Mouse (Mus musculus): ENCODE measurements around the gene Hinfp. TPM values are rescaled to one million over a fixed set of nuclear protein-coding genes. Genes with fewer than 3 reads are reported as not detected.

The Hinfp gene
- polyA plus RNA-seq, 1 experiment = 6.5 TPM

DNA sequence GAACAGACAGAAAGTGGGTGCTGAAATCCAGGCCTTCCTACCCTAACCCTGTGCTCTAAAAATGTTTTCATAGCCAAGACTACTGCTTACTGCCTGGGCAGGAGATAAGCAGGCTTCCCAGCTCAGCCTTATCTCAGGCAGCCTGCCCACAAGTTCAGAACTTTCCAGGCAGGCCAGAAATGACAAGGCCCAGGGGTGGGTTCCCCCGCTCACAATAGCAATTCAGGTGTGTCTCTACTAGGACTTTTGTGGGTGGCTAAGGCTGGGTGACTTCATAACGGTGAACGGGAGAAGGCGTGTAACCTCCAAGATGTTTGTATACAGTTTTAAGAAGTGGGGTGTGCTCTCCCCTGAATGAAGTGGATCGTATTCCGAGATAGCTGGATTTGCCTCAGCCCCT lies 37.8 kb upstream of the Hinfp start:
- Histone ChIP-seq H3K36me3 (ENCODE audit: control insufficient read depth, insufficient read depth) (peaks cover 7% of the 10 kb centered on the region), H3K79me2 (ENCODE audit: control insufficient read depth, insufficient read depth) (peaks cover 18% of the 10 kb centered on the region), H3K4me2 (ENCODE audit: low read depth) (peak overlapping the region; percentile 94), H3K27me3 (ENCODE audit: control insufficient read depth, insufficient read depth, insufficient read length) (no peaks in the 10 kb centered on the region), H3ac (ENCODE audit: control insufficient read depth, insufficient read length) (peak overlapping the region; percentile 57), H3K4me3 (peak overlapping the region; percentile 51)
- no peak for TF ChIP-seq E2F4 (IDR thresholded peaks at IDR 0.05; ENCODE audit: insufficient read depth)
- no peak for TF ChIP-seq POLR2A (IDR thresholded peaks at IDR 0.05; ENCODE audit: insufficient read length, low read depth)
- no peak for TF ChIP-seq CEBPB (IDR thresholded peaks at IDR 0.05; ENCODE audit: insufficient read depth, poor library complexity, severe bottlenecking)
- TF ChIP-seq MAX (IDR thresholded peaks at IDR 0.05; ENCODE audit: low read depth) = no peak
- no peak for TF ChIP-seq TCF3 (IDR thresholded peaks at IDR 0.05; ENCODE audit: insufficient read length, low read depth)
- no peak for TF ChIP-seq POLR2AphosphoS2 (IDR thresholded peaks at IDR 0.05; ENCODE audit: insufficient read length, low read depth)
- no peak for TF ChIP-seq USF1 (IDR thresholded peaks at IDR 0.05; ENCODE audit: low read depth)
- TF ChIP-seq SRF (IDR thresholded peaks at IDR 0.05; ENCODE audit: control insufficient read depth, insufficient read length, low read depth) = no peak
- TF ChIP-seq MYOD1 (IDR thresholded peaks at IDR 0.05; ENCODE audit: control insufficient read depth in 1 of 3, insufficient read length in 2 of 3, low read depth in 2 of 3) = no peak
- no peak for TF ChIP-seq TCF12 (IDR thresholded peaks at IDR 0.05; ENCODE audit: insufficient read depth, poor library complexity, severe bottlenecking)
- TF ChIP-seq REST (IDR thresholded peaks at IDR 0.05; ENCODE audit: insufficient read depth, insufficient read length) = no peak
- TF ChIP-seq MYOG (IDR thresholded peaks at IDR 0.05; ENCODE audit: control insufficient read depth in 1 of 3, insufficient read depth in 1 of 3, insufficient read length in 2 of 3, low read depth in 2 of 3) = no peak

DNA sequence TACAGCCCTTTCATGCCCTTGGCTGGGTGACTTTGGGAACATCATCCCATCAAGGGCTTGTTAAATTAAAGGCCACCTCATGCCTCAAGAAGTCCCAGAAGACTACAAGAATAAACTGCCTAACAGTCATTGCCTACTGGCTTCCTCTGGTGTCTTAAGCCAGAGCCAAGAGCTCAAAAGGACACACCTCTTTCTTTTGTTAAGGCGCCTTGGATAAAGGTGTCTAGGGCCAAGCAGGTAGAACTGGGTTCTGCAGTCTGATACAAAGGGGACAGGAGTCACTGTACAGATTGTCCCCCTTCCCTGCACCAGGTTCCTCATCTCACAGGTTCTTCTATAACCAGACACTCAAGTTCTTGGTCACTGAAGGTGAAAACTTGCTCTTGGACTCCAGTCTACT lies 37.1 kb upstream of the Hinfp start:
- no peaks in the 10 kb centered on the region for H3K27me3 ChIP-seq (ENCODE audit: control insufficient read depth, insufficient read depth, insufficient read length)
- peak overlapping the region; percentile 94 for H3K4me2 ChIP-seq (ENCODE audit: low read depth)
- peaks cover 3% of the 10 kb centered on the region for H3K36me3 ChIP-seq (ENCODE audit: control insufficient read depth, insufficient read depth)
- TF ChIP-seq TCF12 (IDR thresholded peaks at IDR 0.05; ENCODE audit: insufficient read depth, poor library complexity, severe bottlenecking) (no peak), POLR2A (IDR thresholded peaks at IDR 0.05; ENCODE audit: insufficient read length, low read depth) (no peak), MAX (IDR thresholded peaks at IDR 0.05; ENCODE audit: low read depth) (no peak), CEBPB (IDR thresholded peaks at IDR 0.05; ENCODE audit: insufficient read depth, poor library complexity, severe bottlenecking) (no peak), E2F4 (IDR thresholded peaks at IDR 0.05; ENCODE audit: insufficient read depth) (no peak), USF1 (IDR thresholded peaks at IDR 0.05; ENCODE audit: low read depth) (no peak), POLR2AphosphoS2 (IDR thresholded peaks at IDR 0.05; ENCODE audit: insufficient read length, low read depth) (no peak), TCF3 (IDR thresholded peaks at IDR 0.05; ENCODE audit: insufficient read length, low read depth) (no peak), REST (IDR thresholded peaks at IDR 0.05; ENCODE audit: insufficient read depth, insufficient read length) (no peak), MYOG (IDR thresholded peaks at IDR 0.05; ENCODE audit: control insufficient read depth in 1 of 3, insufficient read depth in 1 of 3, insufficient read length in 2 of 3, low read depth in 2 of 3) (no peak), MYOD1 (IDR thresholded peaks at IDR 0.05; ENCODE audit: control insufficient read depth in 1 of 3, insufficient read length in 2 of 3, low read depth in 2 of 3) (no peak), SRF (IDR thresholded peaks at IDR 0.05; ENCODE audit: control insufficient read depth, insufficient read length, low read depth) (no peak)
- H3K4me3 ChIP-seq = peak overlapping the region; percentile 51
- no peak overlapping the region for H3ac ChIP-seq (ENCODE audit: control insufficient read depth, insufficient read length)
- H3K79me2 ChIP-seq (ENCODE audit: control insufficient read depth, insufficient read depth) = peaks cover 18% of the 10 kb centered on the region

DNA sequence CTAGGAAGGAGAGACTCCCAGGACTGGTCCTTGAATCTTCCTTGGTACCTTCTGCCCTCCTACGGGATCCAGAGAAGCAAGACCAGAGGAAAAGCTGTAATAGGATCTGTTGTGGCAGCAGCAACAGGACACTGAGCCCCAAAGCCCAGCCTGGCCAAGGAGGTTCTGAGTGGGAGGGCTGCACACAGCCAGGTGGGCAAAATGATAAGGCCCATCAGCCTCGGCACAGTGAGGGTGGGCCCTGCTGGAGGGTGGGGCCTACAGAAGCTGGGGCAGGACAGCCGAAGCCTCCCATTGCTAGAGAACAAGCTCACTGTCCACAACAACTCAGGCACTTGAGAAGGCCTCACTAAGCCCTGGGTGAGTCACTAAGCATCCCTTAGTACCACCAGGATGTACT lies 36.7 kb upstream of the Hinfp start:
- Histone ChIP-seq H3K36me3 (ENCODE audit: control insufficient read depth, insufficient read depth) (peaks cover 3% of the 10 kb centered on the region), H3K4me2 (ENCODE audit: low read depth) (peak overlapping the region; percentile 94), H3K4me3 (no peak overlapping the region), H3K79me2 (ENCODE audit: control insufficient read depth, insufficient read depth) (peaks cover 19% of the 10 kb centered on the region), H3ac (ENCODE audit: control insufficient read depth, insufficient read length) (no peak overlapping the region), H3K27me3 (ENCODE audit: control insufficient read depth, insufficient read depth, insufficient read length) (no peaks in the 10 kb centered on the region)
- TF ChIP-seq TCF3 (IDR thresholded peaks at IDR 0.05; ENCODE audit: insufficient read length, low read depth) (no peak), POLR2A (IDR thresholded peaks at IDR 0.05; ENCODE audit: insufficient read length, low read depth) (no peak), POLR2AphosphoS2 (IDR thresholded peaks at IDR 0.05; ENCODE audit: insufficient read length, low read depth) (no peak), MYOG (IDR thresholded peaks at IDR 0.05; ENCODE audit: control insufficient read depth in 1 of 3, insufficient read depth in 1 of 3, insufficient read length in 2 of 3, low read depth in 2 of 3) (no peak), REST (IDR thresholded peaks at IDR 0.05; ENCODE audit: insufficient read depth, insufficient read length) (no peak), E2F4 (IDR thresholded peaks at IDR 0.05; ENCODE audit: insufficient read depth) (no peak), USF1 (IDR thresholded peaks at IDR 0.05; ENCODE audit: low read depth) (no peak), TCF12 (IDR thresholded peaks at IDR 0.05; ENCODE audit: insufficient read depth, poor library complexity, severe bottlenecking) (no peak), MAX (IDR thresholded peaks at IDR 0.05; ENCODE audit: low read depth) (no peak), CEBPB (IDR thresholded peaks at IDR 0.05; ENCODE audit: insufficient read depth, poor library complexity, severe bottlenecking) (no peak), SRF (IDR thresholded peaks at IDR 0.05; ENCODE audit: control insufficient read depth, insufficient read length, low read depth) (no peak), MYOD1 (IDR thresholded peaks at IDR 0.05; ENCODE audit: control insufficient read depth in 1 of 3, insufficient read length in 2 of 3, low read depth in 2 of 3) (no peak)

DNA sequence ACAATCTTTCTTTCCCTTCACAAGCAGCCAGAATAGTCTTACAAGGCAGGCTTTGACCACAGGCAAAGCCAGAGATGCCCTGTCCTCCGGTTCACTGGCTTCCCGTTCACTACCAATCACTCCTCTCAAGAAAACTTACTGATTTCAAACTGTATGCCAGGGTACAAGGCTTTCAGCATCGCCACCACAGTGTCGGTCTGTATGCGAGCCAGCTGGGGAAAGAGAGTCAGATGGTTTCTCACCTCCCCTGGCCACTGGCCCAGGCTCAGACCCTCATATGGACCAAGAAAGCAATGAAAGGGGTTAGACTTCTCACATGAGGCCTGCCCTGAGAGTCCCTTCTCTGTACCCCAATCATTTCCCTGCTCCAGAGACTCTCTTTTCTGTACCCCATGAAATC lies 36.0 kb upstream of the Hinfp start:
- Histone ChIP-seq H3K4me3 (no peak overlapping the region), H3K4me2 (ENCODE audit: low read depth) (no peak overlapping the region), H3K79me2 (ENCODE audit: control insufficient read depth, insufficient read depth) (peaks cover 26% of the 10 kb centered on the region), H3ac (ENCODE audit: control insufficient read depth, insufficient read length) (no peak overlapping the region), H3K36me3 (ENCODE audit: control insufficient read depth, insufficient read depth) (peaks cover 10% of the 10 kb centered on the region), H3K27me3 (ENCODE audit: control insufficient read depth, insufficient read depth, insufficient read length) (no peaks in the 10 kb centered on the region)
- no peak for TF ChIP-seq CEBPB (IDR thresholded peaks at IDR 0.05; ENCODE audit: insufficient read depth, poor library complexity, severe bottlenecking)
- no peak for TF ChIP-seq TCF12 (IDR thresholded peaks at IDR 0.05; ENCODE audit: insufficient read depth, poor library complexity, severe bottlenecking)
- no peak for TF ChIP-seq USF1 (IDR thresholded peaks at IDR 0.05; ENCODE audit: low read depth)
- TF ChIP-seq E2F4 (IDR thresholded peaks at IDR 0.05; ENCODE audit: insufficient read depth) = no peak
- TF ChIP-seq TCF3 (IDR thresholded peaks at IDR 0.05; ENCODE audit: insufficient read length, low read depth) = no peak
- no peak for TF ChIP-seq MAX (IDR thresholded peaks at IDR 0.05; ENCODE audit: low read depth)
- TF ChIP-seq REST (IDR thresholded peaks at IDR 0.05; ENCODE audit: insufficient read depth, insufficient read length) = no peak
- no peak for TF ChIP-seq POLR2AphosphoS2 (IDR thresholded peaks at IDR 0.05; ENCODE audit: insufficient read length, low read depth)
- no peak for TF ChIP-seq POLR2A (IDR thresholded peaks at IDR 0.05; ENCODE audit: insufficient read length, low read depth)

Measured in myocyte (in vitro differentiated cells).